Mouse (Mus musculus) hindbrain, embryonic 11.5 days (tissue): ENCODE data around the gene Cenpf. TPM values are rescaled to one million over a fixed set of nuclear protein-coding genes. Genes with fewer than 3 reads are reported as not detected.

Source experiments
- ATAC-seq: fragments of 200-750 bp; cut with Nextera tagmentation; 2 replicates; pipeline ENCODE4 v1.8.0; 2017; ENCODE audit warnings: mild to moderate bottlenecking, moderate TSS enrichment, moderate library complexity; ENCODE audit not compliant: low FRiP score
- DNase-seq: peaks from one replicate; pipeline ENCODE4 v3.0.0-alpha.2; 2015; ENCODE audit warnings: low spot score
- H3K27ac ChIP-seq: fragments of 300-500 bp; sonication (generic); 2 replicates; pipeline ENCODE4 v1.5.1; 2014; ENCODE audit warnings: mild to moderate bottlenecking, low read depth, low read length
- H3K27me3 ChIP-seq: fragments of 300-500 bp; sonication (generic); 2 replicates; pipeline ENCODE4 v1.6.1; 2014; ENCODE audit warnings: mild to moderate bottlenecking, low read length, moderate library complexity, mixed read lengths; ENCODE audit not compliant: control insufficient read depth, insufficient read depth
- H3K36me3 ChIP-seq: fragments of 300-500 bp; sonication (generic); 2 replicates; pipeline ENCODE4 v1.6.1; 2014; ENCODE audit warnings: mild to moderate bottlenecking, low read length, moderate library complexity, mixed read lengths; ENCODE audit not compliant: control insufficient read depth, insufficient read depth
- H3K4me1 ChIP-seq: fragments of 300-500 bp; sonication (generic); replicated peaks from 2 replicates; pipeline ENCODE4 v1.6.1; 2014; ENCODE audit warnings: low read length, mixed read lengths; ENCODE audit not compliant: control insufficient read depth, insufficient read depth
- H3K4me2 ChIP-seq: fragments of 300-500 bp; sonication (generic); replicated peaks from 2 replicates; pipeline ENCODE4 v1.6.1; 2014; ENCODE audit warnings: mild to moderate bottlenecking, low read depth, low read length
- H3K4me3 ChIP-seq: fragments of 300-500 bp; sonication (generic); 2 replicates; pipeline ENCODE4 v1.5.1; 2014; ENCODE audit warnings: low read depth, low read length
- H3K9ac ChIP-seq: fragments of 300-500 bp; sonication (generic); 2 replicates; pipeline ENCODE4 v1.6.1; 2014; ENCODE audit warnings: low read depth, low read length
- H3K9me3 ChIP-seq: fragments of 300-500 bp; sonication (generic); 2 replicates; pipeline ENCODE4 v1.6.1; 2016; ENCODE audit warnings: low read length; ENCODE audit not compliant: control insufficient read depth
- WGBS: fragments of 180-500 bp; shearing (Covaris S2); extraction: QIAGEN DNeasy Blood & Tissue Kit; methylation state at CpG from one replicate; pipeline ENCODE4 v1.1.7; 2014; 5-methylcytosine and 5-hydroxymethylcytosine counted together
- polyA plus RNA-seq: library from polyadenylated mRNA; unstranded; fragments of >200 nt; fragmentation: Nextera tagmentation; extraction: Ambion mirVana; gene quantifications from 2 replicates; pipeline ENCODE4 v1.2.1, GENCODE M21; 2014

Cenpf gene
- polyA plus RNA-seq, 1 experiment from 2014 or later: 141 TPM

GRCm38 (mm10) chr1:189661856-189662255 is 26.0 kb downstream of the Cenpf start:
- Histone ChIP-seq H3K9ac (no peak overlapping the region), H3K9me3 (no peaks in the 10 kb centered on the region), H3K4me2 (no peak overlapping the region), H3K36me3 (0 out of 2 replicates have a peak, but pooled peaks cover 9% of the 10 kb centered on the region), H3K4me1 (no peaks in the 10 kb centered on the region), H3K4me3 (no peak overlapping the region), H3K27ac (no peak overlapping the region), H3K27me3 (no peaks in the 10 kb centered on the region)
- DNase-seq: peak; percentile 63
- ATAC-seq: no peak

GRCm38 (mm10) chr1:189657406-189657805 is 30.5 kb downstream of the Cenpf start:
- Histone ChIP-seq H3K27me3 (no peaks in the 10 kb centered on the region), H3K9me3 (no peaks in the 10 kb centered on the region), H3K4me2 (no peak overlapping the region), H3K4me3 (no peak overlapping the region), H3K36me3 (peaks cover 13% of the 10 kb centered on the region; the same call in 1 of the 2 replicates), H3K27ac (no peak overlapping the region), H3K9ac (no peak overlapping the region), H3K4me1 (no peaks in the 10 kb centered on the region)
- no peak for DNase-seq
- no peak for ATAC-seq
- 92% methylated on average over 8 of the region's 8 CpGs for WGBS

- no peak for DNase-seq
- Histone ChIP-seq H3K4me3 (no peak overlapping the region), H3K4me1 (no peaks in the 10 kb centered on the region), H3K36me3 (peaks cover 11% of the 10 kb centered on the region; the same call in 1 of the 2 replicates), H3K27me3 (no peaks in the 10 kb centered on the region), H3K9me3 (no peaks in the 10 kb centered on the region), H3K4me2 (no peak overlapping the region), H3K9ac (no peak overlapping the region), H3K27ac (no peak overlapping the region)
- ATAC-seq: no peak
- 95% methylated on average over 3 of the region's 3 CpGs for WGBS
Observed at GRCm38 (mm10) chr1:189653746-189654145, 34.1 kb downstream of the Cenpf start.

GRCm38 (mm10) chr1:189646597-189646996 is 41.3 kb downstream of the Cenpf start:
- no peak overlapping the region for H3K27ac ChIP-seq
- H3K4me1 ChIP-seq: no peaks in the 10 kb centered on the region
- H3K9ac ChIP-seq: no peak overlapping the region
- no peaks in the 10 kb centered on the region for H3K9me3 ChIP-seq
- DNase-seq: no peak
- WGBS: 93% methylated on average over 6 of the region's 6 CpGs
- no peak overlapping the region for H3K4me2 ChIP-seq
- H3K4me3 ChIP-seq: no peak overlapping the region
- H3K27me3 ChIP-seq: no peaks in the 10 kb centered on the region
- no peak for ATAC-seq
- peaks cover 10% of the 10 kb centered on the region; the same call in 1 of the 2 replicates for H3K36me3 ChIP-seq

- H3K27me3 ChIP-seq: no peaks in the 10 kb centered on the region
- DNase-seq (no peak), ATAC-seq (no peak)
- H3K9ac ChIP-seq: no peak overlapping the region
- no peaks in the 10 kb centered on the region for H3K9me3 ChIP-seq
- H3K36me3 ChIP-seq: peaks cover 10% of the 10 kb centered on the region; the same call in 1 of the 2 replicates
- H3K4me3 ChIP-seq: no peak overlapping the region
- 77% methylated on average over 2 of the region's 2 CpGs for WGBS
- no peak overlapping the region for H3K4me2 ChIP-seq
- no peak overlapping the region for H3K27ac ChIP-seq
- H3K4me1 ChIP-seq: no peaks in the 10 kb centered on the region
Observed at GRCm38 (mm10) chr1:189645371-189645770, 42.5 kb downstream of the Cenpf start.

- no peak overlapping the region for H3K9ac ChIP-seq
- 86% methylated on average over 3 of the region's 3 CpGs for WGBS
- DNase-seq (no peak), ATAC-seq (no peak)
- no peaks in the 10 kb centered on the region for H3K4me1 ChIP-seq
- H3K4me2 ChIP-seq: no peak overlapping the region
- H3K9me3 ChIP-seq: no peaks in the 10 kb centered on the region
- no peak overlapping the region for H3K27ac ChIP-seq
- H3K4me3 ChIP-seq: no peak overlapping the region
- H3K27me3 ChIP-seq: no peaks in the 10 kb centered on the region
- H3K36me3 ChIP-seq: peaks cover 10% of the 10 kb centered on the region; the same call in 1 of the 2 replicates
Observed at GRCm38 (mm10) chr1:189644700-189645345, 43.1 kb downstream of the Cenpf start.

- H3K27me3 ChIP-seq: no peaks in the 10 kb centered on the region
- H3K27ac ChIP-seq: no peak overlapping the region
- no peaks in the 10 kb centered on the region for H3K4me1 ChIP-seq
- no peak overlapping the region for H3K9ac ChIP-seq
- 87% methylated on average over 6 of the region's 6 CpGs for WGBS
- H3K9me3 ChIP-seq: no peaks in the 10 kb centered on the region
- no peak overlapping the region for H3K4me2 ChIP-seq
- H3K4me3 ChIP-seq: no peak overlapping the region
- ATAC-seq (no peak), DNase-seq (no peak)
- H3K36me3 ChIP-seq: 0 out of 2 replicates have a peak, but pooled peaks cover 2% of the 10 kb centered on the region
Observed at GRCm38 (mm10) chr1:189639581-189639980, 48.3 kb downstream of the Cenpf start.

GRCm38 (mm10) chr1:189633791-189634190 is 54.1 kb downstream of the Cenpf start:
- Histone ChIP-seq H3K4me2 (no peak overlapping the region), H3K36me3 (no peaks in the 10 kb centered on the region), H3K9ac (no peak overlapping the region), H3K9me3 (no peaks in the 10 kb centered on the region), H3K4me1 (no peaks in the 10 kb centered on the region), H3K4me3 (no peak overlapping the region), H3K27ac (no peak overlapping the region), H3K27me3 (no peaks in the 10 kb centered on the region)
- WGBS: 84% methylated on average over 5 of the region's 5 CpGs
- no peak for ATAC-seq
- no peak for DNase-seq

GRCm38 (mm10) chr1:189631906-189632675 is 55.8 kb downstream of the Cenpf start:
- Histone ChIP-seq H3K9me3 (no peaks in the 10 kb centered on the region), H3K27me3 (no peaks in the 10 kb centered on the region), H3K9ac (no peak overlapping the region), H3K27ac (no peak overlapping the region), H3K4me3 (no peak overlapping the region), H3K36me3 (no peaks in the 10 kb centered on the region), H3K4me1 (no peaks in the 10 kb centered on the region), H3K4me2 (no peak overlapping the region)
- no peak for ATAC-seq
- no peak for DNase-seq
- WGBS: 76% methylated on average over 13 of the region's 13 CpGs
